Mouse (Mus musculus) 3134 (cell line): ENCODE data around the gene Aktip.

Experiments used
- DNase-seq: peaks from one replicate; pipeline ENCODE4 v3.0.0-alpha.2; 2011; ENCODE audit warnings: low spot score; ENCODE audit not compliant: insufficient read length; ENCODE audit errors: extremely low read depth

Gene Aktip

GRCm38 (mm10) chr8:91192941-91193340 lies 6.8 kb downstream of the Aktip start:
- no peak for DNase-seq

- no peak for DNase-seq
Observed at GRCm38 (mm10) chr8:91190816-91191340, 8.9 kb downstream of the Aktip start.

DNA sequence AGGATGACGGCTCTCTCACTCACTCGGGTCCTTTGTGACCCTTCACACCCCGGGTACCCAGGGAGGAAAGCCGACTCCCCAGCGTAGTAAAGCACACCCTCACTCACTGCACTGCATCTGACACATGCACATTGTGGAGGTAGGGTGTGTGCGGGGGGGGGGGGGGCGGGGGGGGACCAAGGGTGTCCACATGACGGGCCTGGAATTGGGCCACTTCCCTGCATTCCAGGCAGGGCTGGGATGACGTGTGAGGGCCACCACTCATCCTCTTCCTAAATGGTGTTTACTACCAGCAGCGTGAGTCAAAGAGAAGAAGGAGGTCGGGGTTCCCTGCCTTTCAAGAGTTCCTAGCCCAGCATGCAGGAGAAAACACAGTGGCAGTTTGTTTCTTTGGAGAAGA lies 11.6 kb downstream of the Aktip start:
- no peak for DNase-seq

DNA sequence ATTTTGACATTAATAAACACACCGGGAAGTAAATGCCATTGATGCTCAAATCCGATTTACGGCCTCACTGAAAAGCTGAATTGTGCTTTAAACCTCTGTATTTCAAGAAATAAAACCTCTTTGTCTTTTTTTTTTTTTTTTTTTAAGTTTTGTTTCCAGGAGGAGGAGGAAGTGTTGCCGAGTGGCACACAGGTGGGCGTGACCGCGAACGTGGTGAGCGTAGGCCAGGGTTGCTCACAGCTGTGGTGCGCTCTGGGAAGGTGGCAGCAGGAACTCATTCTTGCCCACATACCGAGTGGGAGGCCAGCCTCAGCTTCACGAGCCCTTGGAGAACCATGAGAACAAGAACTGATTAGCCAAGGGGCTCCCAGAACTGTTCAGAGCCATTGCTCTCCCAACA lies 13.4 kb downstream of the Aktip start:
- DNase-seq, result no peak

GRCm38 (mm10) chr8:91177708-91178107 lies 22.1 kb downstream of the Aktip start:
- no peak for DNase-seq

GRCm38 (mm10) chr8:91176176-91176575 lies 23.6 kb downstream of the Aktip start:
- DNase-seq, result no peak

- DNase-seq, result no peak
Observed at GRCm38 (mm10) chr8:91171605-91172004, 28.2 kb downstream of the Aktip start.

GRCm38 (mm10) chr8:91170914-91171313 lies 28.9 kb downstream of the Aktip start:
- no peak for DNase-seq

- no peak for DNase-seq
Observed at GRCm38 (mm10) chr8:91170152-91170551, 29.6 kb downstream of the Aktip start.

DNA sequence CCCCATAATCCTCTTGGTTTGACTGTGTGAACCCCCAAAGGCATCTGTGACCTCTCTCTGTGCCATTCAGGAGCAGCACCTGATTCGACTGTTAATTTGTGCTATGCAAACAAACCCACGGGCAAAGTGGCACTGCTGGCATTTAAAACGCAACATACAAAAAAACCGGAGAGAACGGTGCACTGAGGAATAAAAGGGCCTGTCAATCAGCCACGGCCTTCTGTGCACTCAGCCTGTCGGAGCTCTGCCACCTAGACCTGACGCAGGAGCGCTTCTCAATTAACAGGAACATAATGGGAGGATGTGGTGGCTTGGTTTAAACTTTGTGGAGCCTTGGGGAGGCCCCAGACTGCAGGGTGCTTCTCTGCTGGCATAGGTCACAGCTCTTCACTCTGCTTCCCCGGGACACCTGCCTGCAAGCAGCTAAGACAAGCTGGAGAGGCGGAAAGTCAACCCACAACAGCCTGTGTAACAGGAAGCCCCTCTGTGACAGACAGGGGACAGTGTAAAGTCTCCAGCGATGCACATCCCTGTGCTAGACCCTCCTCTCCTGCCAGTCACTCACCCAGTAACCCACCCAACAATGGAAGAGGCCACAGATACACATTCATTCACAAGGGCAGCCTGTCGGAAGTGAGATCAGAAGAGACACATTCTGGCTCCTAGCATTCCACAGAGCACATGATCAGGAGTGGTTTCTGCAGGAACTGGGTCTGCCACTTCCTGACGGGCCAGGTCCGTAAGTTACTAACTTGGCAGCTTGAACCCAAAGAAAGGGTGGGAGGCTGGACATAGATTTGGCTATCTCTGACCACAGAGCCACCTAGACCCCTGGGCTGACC lies 39.6 kb downstream of the Aktip start:
- no peak for DNase-seq

DNA sequence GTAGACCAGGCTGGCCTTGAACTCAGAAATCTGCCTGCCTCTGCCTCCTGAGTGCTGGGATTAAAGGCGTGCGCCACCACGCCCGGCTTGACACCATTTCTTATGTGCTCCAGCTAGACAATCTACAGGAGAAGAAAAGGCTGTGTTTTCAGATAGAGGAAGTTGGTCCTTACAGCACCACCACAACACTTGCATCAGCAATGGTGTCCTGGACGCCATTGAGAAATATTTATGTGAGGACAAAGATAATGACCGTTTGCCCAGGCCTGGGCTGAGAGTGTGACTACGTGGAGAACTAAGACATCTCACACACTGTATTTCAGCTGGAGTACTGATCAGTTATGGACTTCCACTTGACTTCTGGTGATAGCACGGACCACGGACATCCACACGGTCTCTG lies 41.2 kb downstream of the Aktip start:
- no peak for DNase-seq

DNA sequence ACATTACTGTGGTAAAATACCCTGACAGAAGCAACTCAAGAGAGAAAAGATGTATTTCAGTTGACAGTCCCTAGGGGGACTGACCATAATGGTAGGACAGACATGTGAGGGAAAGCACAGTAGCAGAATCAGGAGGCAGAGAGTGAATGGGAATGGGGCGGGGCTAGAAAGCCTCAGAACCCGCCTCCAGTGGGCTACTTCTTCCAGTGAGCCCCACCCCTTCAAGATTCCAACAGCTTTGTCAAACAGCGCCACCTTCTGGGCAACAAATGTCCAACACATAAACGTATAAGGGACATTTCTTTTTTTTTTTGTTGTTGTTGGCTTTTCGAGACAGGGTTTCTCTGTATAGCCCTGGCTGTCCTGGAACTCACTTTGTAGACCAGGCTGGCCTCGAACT lies 45.2 kb downstream of the Aktip start:
- DNase-seq, result no peak

DNA sequence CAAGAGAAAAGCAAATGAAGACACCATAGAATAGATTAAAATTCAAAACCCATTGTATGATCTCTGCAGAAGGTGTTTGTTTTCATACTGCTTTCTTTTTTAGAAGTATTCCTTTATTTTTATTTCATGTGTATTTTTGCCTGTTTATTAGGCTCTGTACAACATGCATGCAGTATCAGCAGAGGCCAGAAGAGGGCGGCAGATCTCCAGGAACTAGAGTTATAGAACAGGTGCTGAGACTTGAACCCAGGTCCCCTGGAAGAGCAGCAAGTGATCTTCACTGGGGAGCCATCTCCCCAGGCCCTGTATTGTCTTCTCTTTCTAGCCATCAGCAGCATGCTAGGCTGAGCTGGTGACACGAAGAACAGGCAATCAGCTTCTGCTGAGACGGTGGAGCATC lies 45.9 kb downstream of the Aktip start:
- no peak for DNase-seq

DNA sequence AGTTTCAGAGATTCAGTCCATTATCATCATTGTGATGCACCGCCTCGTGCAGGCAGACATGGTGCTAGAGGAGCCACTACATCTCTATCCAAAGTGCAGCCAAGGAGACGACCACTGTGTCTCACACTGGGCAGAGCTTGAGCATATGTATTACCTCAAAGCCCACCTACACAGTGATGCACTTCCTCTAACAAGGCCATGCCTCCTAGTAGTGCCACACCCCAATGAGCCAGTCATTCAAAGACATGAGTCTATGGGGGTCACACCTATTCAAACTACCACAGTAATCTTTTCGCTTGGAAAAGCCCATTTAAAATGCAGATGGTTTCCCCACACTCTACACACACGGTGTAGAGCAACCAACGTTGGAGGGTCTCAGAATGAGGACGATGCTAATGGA lies 48.2 kb downstream of the Aktip start:
- DNase-seq, result no peak

- no peak for DNase-seq
Observed at GRCm38 (mm10) chr8:91149298-91149697, 50.5 kb downstream of the Aktip start.

- DNase-seq, result no peak
Observed at GRCm38 (mm10) chr8:91148643-91149178, 51.1 kb downstream of the Aktip start.

GRCm38 (mm10) chr8:91147715-91148114 lies 52.1 kb downstream of the Aktip start:
- DNase-seq, result no peak

DNA sequence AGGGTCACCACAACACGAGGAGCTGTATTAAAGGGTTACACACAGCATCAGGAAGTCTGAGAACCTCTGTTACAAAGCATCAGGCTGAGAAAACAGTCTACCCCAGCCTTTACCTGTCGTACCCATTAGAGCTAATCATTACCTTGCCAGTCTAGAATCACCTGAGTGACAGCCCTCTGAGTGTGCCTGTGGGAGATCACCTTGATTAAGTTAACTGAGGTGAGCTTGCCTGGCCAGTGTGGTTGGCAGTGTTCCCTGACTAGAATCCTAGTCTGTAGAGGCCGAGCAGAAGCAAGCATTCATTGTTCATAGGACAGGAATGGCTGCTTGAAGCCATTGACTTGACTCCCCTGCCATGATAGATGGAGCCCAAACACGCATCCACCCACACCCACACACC lies 58.9 kb downstream of the Aktip start:
- no peak for DNase-seq

- DNase-seq, result peak; percentile 20
Observed at GRCm38 (mm10) chr8:91135308-91136181, 64.2 kb downstream of the Aktip start.

DNA sequence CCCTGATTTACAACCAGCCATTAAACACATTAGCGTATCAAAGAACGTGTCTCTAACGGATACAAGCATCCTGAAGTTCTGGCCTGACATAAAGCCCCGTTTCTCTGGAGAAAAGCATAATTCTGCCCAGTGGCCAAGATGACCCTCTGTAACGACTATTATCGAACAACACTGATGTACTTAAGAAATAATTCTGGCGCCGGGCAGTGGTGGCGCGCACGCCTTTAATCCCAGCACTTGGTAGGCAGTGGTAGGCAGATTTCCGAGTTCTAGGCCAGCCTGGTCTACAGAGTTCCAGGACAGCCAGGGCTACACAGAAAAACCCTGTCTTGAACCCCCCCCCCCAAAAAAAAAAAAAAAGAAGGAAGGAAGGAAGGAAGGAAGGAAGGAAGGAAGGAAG lies 65.1 kb downstream of the Aktip start:
- DNase-seq, result no peak

- DNase-seq, result peak; percentile 99
Observed at GRCm38 (mm10) chr8:91134070-91134475, 65.7 kb downstream of the Aktip start.
